Mouse (Mus musculus) lung, postnatal 0 days (tissue): ENCODE measurements around the gene Snorc.

Experiments
- CTCF ChIP-seq: IDR thresholded peaks from 2 replicates; pipeline ENCODE4 v1.5.1; 2016; ENCODE audit warnings: antibody characterized with exemption, mild to moderate bottlenecking
- EP300 ChIP-seq: IDR thresholded peaks from 2 replicates; pipeline ENCODE4 v1.6.1; 2016; ENCODE audit warnings: antibody characterized with exemption, mild to moderate bottlenecking, control low read depth

DNA sequence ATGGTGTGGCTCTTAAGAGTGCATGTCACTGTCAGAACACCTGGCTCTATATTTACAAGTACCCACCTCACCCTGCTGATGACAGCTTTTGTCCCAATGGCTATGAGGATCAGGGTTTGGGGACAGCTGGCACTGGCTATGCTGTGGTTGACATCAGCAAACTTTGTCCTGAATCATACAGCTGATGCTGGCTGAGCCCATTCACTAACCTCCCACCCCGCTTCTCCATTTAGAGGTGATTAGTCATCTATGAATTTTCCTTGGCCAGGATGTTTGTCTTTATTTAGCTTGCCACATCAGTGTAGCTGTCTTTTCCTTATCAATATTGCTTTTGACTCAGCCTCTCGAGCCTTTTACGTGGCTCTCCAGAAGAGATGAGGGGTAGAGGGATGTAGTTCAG, 22.2 kb downstream of the Snorc start:
- no peak for TF ChIP-seq CTCF
- no peak for TF ChIP-seq EP300
